Mouse (Mus musculus): ENCODE measurements at regions not wholly inside any gene's neighbourhood (a gene's known extent, or its start where the extent isn't known, plus 50 kb on each side); places are given as distances from the start of the nearest gene placed in this dataset.

- TF ChIP-seq CTCF (IDR thresholded peaks at IDR 0.05; ENCODE audit: low read depth) (no peak), EP300 (optimal IDR thresholded peaks at IDR 0.05) (no peak)
These were observed 293.8 kb upstream of the Chrm2 start for GRCm38 (mm10) chr6:36094075-36094474.

Measured in stomach, postnatal 0 days (tissue).